Mouse (Mus musculus): ENCODE data around the gene Tmpo.
A peak's percentile ranks its signal among the peaks of the same experiment; 100 is the strongest.

Gene Tmpo

DNA sequence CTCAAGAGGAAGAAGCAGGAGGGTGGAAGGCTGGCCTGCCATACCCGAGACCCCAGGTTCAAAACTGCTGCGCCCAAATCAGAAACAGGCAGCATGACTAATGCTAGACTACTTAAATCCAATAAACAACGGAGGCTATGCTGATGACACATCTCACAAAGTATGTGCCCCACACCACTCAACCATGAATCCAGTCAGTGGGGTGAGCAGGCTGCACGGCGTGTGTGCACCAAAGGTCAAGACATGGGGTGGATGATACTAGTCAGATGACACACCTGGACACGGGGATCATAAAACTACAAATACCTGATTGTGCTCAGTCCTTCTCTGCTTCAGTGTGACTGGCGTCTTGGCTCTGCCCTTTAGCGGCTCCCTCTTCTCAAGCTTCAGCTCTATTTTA lies 22.7 kb downstream of the Tmpo start:
- peak; percentile 89 for DNase-seq (ENCODE audit: low read depth)

DNA sequence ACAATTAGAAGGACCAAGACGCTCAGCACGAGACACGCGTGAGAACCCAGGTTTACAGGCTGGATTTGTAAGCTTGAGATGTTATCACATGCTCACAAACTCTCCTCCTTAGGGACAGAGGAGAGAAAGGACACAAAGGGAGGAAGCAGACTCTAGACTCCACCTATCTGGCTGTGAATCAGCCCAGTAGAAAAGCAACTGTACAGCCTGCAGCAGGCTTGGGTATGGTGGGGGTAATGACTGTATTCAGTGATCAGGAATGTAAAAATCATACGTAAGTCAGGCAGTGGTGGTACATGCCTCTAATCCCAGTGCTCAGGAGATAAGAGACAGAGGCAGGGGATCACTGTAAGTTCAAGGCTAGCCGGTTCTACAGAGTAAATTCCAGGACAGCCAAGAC lies 24.8 kb downstream of the Tmpo start:
- peak; percentile 78 for DNase-seq (ENCODE audit: low read depth)

DNA sequence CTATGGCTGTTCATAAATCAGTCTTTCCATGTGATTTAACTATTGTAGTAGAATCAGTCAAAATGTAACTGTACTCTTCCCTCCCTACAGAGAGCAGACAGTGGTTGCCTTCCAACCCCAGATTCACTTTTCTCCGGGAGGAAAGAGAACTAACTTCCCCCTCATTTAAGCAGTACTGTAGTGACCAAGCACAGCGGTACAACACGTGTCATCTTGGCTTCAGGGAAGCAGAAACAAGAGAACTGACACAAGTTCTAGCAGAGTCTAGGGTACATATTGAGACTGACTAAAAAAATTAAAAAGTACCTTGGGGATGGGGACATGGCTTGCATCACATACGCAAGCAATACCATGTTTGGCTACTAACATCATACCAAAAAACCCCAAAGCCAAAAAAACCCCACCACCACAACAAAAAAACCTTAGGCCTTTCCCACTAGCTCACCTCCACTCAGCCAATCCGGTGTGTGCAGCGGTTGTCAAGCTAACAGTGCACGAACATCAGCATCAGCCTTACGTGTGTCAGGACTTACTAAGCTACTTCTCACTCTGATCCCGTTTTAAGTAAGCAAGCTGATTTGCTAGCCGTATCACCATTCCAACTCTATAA lies 27.1 kb downstream of the Tmpo start:
- DNase-seq (ENCODE audit: low read depth): no peak

DNA sequence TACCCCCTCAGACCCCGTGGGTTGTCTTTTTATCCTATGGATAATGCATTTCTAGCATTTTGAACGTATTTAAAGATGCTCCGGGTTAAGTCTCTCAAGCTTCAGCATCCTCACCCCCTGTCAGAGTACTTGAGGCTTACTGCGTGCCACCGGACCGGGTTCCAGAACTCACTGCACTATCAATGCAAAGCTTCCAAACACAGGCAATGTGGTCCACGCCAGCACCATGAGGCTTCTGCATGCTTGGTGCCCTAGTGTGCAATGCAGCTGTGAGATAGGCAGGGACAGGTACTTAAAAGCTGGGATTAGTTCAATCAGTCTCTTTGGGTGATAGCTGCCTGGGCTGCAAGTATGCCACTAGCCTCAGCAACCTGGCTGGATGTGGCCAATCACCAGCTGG lies 35.7 kb downstream of the Tmpo start:
- DNase-seq (ENCODE audit: low read depth): no peak

DNA sequence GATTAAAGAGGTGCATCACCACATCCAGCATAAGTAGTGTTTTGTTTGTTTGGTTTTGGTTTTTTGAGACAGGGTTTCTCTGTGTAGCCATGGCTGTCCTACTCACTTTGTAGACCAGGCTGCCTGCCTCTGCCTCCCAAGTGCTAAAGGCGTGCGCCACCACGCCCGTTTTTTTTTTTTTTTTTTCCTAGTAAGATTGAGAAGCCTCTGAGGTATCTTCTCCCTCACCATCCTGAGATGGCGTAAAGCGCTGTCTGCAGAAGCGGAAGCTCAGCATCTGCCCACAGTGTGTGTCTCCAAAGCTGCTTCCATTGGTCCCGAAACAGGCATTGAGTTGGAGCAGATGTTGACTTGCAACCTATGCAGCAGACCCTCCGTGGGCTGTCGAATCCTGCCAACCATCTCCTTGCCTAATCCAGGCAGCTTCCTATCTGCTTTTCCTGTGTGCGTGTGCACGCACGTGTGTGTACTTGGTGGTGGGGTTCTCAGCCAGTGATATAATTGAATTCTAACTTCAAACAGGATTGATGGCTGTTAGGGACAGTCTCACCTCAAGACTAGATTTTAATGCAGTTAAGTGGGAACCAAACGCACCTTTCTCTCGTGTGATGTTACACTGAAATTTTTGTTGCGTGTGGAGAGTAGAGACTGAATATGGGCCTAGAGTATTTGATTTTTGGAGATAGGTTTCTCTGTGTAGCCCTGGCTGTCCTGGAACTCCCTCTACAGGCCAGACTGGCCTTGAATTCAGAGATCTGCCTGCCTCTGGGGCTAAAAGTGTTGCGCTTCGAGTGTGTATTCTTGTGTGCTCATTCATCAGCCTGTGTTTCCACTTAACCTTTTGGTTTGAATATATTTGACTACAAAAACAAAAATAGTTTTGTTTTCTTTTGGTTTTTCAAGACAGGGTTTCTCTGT lies 37.5 kb downstream of the Tmpo start:
- DNase-seq (ENCODE audit: low read depth): no peak

DNA sequence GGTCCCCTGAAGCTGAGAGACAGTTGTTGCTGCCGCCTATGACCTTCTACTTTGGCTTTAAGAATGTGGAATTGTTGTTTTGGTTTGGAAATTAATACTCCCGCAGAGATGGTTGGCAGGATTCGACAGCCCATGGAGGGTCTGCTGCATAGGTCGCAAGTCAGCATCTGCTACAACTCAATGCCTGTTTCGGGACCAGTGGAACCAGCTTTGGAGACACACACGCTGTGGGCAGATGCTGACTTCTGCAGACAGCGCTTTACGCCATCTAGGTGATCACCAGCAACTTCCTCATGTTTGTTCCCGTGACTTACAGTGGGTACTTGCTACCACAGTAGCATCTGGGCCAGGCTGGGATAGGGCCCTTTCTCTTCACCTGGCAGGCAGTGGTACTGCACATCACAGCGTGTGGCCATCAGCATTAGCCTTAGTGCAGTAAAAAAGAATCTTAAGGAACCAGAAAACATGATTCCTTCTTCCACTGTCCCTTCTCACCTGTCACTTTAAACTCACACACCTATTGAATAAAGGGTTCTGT lies 38.4 kb downstream of the Tmpo start:
- DNase-seq (ENCODE audit: low read depth): no peak

DNA sequence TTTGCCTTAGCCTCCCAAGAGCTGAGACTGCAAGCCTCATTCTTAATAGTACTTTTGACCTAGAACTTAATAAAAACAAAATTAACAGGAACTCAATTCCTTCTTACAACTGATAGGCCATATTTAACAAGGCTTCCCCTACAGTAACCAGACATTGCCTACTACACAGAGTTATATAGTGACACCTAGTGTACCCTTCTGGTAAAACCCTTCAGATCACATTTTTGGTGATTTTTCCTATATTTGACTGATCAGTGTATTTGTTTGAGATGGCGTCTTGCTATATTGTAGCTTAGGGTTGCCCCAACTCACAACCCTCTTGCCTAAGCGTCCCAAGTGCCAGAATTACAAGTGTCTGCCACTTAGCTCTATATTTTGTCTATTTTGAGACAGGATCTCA lies 39.6 kb downstream of the Tmpo start:
- DNase-seq (ENCODE audit: low read depth): peak; percentile 85

DNA sequence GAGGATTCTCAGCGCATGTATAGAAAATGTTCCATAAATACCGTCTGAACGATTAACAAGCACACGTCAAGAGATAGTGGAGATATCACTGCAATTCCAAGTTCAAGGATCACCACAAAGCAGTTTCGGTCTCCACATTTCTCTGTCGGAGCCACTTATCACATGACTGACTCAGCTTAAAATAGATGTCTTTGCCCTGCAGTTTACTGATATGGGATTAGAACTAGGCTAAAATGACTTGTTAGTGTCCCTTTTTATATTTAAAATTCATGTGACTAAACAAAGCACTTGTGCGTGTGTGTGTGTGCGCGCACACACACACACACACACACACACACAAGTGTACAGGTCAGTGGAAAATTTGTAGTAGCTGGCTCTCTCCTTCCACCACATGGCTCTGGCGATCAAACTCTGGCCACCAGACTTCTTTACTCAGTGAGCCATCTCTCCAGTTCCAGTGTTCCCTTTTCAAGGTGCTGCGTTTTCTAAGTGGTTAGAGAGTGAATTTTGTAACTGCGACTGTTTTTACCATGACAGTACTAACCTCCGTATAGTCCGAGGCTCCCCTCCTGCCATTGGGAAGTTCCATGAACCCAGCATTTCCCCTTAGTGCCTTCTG lies 41.9 kb downstream of the Tmpo start:
- no peak for DNase-seq (ENCODE audit: low read depth)

DNA sequence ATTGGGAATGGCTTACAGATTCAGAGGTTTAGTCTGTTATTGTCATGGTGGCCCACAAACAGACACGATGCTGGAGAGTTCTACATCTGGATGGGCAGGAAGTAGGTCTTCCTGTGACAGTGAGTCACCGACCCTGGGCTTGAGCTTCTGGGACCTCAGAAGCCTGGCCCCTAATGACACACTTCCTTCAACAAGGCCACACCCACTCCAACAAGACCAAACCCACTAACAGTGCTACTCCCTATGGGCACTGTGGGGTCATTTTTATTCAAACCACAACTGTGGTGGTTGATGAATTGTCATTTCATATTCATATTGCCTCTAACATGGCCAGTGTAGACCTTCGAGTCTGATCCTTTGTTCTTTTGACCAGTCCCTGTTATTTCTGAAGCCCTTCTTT lies 42.8 kb downstream of the Tmpo start:
- DNase-seq (ENCODE audit: low read depth): peak; percentile 44

DNA sequence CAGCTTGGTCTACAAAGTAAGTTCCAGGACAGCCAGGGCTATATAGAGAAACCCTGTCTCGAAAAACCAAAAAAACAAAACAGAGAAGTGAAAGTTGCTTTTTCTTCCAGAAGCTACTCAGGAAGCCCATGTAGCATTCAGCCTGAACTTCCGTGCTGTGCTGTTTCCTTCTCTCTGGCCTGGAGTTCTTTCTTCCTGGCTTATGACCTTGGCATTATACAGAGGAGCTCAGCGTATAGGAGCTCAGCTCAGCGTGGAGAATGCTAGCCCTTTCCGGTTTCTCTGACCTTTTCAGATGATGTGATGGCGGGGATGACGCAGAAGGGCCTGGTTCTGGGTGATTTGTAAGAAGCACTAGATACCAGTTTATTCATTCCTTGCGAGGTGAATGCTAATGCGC lies 43.7 kb downstream of the Tmpo start:
- no peak for DNase-seq (ENCODE audit: low read depth)

DNA sequence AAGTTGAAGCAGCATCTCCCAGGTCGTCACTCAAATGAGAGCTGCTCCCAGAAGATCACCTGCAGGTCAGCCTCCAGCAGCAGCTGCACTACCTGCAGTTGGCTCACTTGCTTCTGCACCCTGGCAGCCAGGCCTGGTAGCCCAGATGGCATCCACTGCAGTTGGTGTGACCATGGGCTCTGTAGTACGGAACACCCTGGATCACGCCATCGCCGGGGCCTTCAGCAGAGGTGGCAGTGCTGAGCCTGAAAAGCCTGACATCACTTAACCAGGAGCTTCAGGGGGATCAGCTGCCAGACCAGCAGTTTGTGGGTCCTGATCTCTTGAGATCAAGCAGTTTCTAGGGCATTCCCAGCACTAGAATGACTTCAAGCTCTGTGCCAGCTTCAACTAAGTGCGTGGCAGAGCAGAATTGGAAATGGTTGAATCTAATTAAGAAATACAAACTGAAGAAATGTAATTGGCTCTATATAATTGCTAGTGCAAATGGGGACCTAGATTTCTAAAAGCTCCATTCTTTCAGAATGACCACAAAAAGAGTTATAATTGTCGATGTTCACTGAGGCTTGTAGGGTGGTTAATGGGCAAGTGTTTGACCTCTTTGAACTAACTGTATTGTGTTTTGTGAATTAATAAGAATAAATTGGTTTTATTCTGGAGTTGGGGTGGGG lies 45.7 kb downstream of the Tmpo start:
- DNase-seq (ENCODE audit: low read depth): no peak

DNA sequence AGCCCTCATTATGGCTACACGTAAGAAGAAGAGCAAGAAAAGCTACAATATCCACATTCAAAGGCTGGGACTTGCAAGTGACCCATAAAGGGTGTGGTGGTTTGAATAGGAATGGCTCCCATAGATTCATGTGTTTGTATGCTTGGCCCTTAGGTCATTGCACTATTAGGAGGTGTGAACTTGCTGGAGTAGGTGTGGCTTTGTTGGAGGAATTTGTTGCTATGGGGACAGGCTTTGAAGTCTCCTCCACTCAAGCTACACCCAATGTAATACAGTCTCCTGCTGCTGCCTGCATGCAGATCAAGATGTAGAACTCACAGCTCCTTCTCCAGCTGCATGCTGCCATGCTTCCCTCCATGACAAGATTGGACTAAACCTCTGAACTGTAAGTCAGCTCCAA lies 49.5 kb downstream of the Tmpo start:
- DNase-seq (ENCODE audit: low read depth): no peak

DNA sequence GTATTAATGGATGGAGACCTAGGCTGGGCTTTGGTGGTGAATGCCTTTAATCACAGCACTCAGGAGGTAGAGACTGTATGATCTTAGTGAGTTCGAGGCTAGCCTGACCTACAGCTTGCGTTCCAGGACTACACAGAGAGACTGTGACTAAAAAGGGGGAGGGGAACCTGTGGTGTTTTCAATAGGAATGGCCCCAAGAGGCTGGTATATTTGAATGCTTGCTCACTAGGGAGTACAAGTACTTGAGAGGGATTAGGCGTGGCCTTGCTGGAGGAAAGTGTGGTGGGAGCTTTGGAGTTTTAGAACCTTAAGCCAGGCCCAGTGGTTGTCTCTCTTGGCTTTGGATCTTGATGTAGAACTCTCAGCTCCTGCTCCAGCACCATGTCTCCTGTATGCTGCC lies 50.3 kb downstream of the Tmpo start:
- DNase-seq (ENCODE audit: low read depth): no peak

DNA sequence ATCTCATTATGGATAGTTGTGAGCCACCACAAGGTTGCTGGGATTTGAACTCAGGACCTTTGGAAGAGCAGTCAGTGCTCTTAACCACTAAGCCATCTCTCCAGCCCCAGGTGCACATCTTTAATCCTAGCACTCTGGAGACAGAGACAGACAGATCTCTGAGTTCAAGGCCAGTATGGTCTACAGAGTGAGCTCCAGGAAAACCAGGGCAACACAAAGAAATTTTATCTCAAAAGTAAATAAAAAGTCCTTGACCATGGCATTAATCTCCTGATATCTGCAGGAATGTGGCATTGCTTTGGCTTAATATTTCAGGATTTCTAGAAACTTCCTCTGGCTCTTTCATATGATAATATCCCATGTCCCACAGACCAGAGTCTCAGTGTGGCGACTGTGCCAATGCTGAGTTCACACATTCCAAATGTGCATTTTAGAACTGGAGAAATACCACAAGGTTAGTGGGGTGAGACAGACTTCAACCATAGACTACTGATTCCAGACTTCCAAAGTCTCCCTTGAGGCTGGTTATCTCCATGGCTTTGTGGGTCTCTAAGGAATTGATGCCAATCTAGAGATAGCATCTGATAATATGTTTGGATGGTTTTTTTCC lies 52.5 kb downstream of the Tmpo start:
- no peak for DNase-seq (ENCODE audit: low read depth)

DNA sequence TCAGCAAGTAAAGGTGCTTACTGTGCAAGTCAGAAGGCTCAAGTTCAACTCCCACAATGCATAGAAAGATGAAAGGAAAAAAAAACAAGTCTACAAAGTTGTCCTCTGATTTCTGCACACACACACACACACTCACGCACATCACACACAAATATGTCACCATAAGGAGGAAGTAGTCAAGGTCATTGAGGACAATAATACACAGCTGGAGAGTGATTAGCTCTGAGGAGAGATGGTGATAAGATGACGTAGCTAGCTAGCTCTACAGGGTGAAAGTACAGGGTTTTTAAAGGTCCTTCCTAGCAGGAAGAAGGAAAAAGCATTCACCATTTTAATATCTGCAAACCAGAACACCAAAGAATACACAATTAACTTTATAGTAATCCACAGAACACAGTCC lies 53.7 kb downstream of the Tmpo start:
- no peak for DNase-seq (ENCODE audit: low read depth)

DNA sequence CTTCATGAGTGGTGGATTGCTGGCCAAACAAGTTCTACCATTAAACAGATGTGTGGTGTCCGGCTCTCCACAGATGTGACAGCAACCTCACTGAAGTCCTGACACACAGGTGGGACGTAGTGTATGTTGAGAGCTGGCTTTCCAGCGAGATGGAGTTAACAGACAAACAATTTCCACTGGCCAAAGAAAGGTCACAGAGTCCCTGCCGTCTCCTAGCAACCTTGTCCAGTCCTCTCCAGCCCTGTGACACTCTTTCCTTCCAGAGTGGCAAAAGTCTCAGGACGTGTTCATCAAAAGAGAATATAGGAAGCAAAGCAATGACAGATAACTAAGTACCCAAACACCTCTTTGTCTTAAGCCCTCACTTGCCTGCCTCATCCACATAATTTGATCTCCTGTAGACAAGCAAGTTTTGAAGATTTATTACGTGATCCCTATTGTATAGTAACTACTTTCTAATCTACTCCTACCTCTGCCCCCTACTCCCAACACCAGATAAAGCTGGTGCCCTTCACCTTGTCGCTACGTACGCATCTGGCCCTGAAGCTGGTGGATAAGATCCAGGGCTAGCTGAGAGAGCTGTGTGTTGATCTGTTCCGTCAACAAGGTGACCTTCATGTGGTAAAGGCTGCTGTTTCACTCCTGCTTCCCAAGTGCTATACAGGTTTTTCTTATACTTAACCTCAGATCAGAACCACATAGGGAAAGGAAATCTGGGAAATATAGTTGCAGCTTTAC lies 54.3 kb downstream of the Tmpo start:
- no peak for DNase-seq (ENCODE audit: low read depth)

DNA sequence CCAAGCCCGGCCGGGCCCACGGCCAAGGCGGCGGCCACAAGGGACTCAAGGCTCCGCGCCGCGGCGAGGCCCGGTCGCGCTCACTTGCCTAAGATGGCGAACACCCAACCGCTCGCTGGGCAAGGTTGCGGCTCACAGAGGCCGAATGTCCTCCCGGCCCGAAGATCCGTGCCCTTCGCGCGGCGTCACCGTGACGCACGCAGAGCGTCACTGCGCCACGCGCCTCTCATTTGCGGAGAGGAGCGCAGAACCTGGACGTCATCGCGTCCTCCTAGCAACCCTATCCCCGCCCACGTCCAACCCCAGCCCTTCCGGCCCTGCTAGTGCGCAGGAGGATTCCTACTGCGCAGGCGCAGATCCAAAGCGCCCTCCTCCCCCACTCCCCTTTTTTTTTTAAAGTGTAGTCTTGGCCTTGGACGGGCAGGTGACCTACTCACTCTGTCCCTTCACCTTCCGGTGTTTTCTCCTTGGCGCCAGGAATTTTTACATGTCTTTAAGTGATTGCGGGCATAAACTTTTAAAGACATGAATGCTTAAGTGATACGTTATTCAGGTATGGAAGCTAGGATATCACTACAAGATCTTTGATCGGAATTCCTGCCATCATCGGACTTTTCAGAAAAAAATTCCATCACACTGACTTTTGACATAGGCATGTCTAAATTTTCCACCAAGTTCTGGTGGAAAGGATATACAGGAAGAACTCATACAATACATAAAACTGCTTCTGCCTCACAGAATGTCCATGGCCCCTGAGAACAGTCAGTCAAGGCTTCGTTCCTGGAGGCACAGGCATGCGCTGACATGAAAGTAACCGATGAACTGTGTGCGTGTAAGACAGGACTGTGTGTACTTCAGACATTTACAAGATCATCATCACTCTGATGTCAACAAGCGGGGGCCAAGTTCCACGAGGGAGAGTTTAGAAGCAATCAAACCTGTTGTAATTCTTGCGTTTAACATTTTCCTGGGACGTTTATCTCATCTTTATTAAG lies 57.0 kb downstream of the Tmpo start, which contains the start of gene Slc25a3:
Gene Slc25a3, minus strand, starts transcription at position 232 of the 995 bp plus-strand sequence.
- peak; percentile 100 for DNase-seq (ENCODE audit: low read depth)

DNA sequence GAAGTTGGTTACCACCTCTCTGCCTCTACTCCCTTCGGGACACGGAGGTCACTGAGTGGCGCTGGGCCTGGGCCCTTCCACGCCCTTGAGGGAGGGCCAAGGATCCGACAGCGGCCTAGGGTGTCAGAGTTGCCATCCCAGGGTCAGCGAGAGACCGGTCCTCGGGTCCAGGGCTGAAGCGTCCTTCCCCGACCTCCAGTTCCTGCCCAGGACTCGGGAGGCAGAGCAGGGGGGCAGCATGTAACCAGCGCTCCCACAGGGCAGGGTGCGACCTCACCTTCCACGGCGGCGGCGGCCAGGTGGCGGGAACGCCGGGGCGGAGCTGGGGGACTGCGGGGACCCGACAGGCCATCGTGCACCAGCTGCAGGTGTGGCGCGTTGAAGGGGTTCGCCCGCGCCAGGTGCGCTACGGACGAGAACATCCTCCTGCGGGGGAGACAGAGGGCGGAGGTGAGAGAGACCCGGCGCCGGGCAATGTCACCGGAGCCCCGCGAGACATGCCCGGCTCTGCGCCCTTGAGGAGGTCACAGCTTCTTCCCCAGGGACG lies 57.8 kb downstream of the Tmpo start:
- peak; percentile 45 for DNase-seq (ENCODE audit: low read depth)

DNA sequence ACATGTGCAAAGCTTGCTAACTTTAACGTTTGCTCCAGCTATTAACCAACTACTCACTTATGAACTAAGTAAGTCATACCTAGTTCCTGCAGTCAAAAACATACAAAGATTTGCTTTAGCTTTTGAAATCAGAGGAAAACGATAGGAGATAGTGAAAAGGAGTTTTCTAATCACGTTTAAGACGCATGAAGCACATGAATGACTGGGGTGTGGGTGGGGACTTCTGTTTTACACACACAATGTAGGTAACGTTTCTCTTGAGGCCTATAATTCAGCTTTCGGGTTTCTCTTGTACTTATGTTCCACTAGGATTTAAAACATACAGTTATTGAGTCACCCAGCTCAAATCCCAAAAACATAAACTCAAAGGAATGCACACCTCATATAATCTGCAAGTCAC lies 58.5 kb downstream of the Tmpo start:
- DNase-seq (ENCODE audit: low read depth): peak; percentile 26

DNA sequence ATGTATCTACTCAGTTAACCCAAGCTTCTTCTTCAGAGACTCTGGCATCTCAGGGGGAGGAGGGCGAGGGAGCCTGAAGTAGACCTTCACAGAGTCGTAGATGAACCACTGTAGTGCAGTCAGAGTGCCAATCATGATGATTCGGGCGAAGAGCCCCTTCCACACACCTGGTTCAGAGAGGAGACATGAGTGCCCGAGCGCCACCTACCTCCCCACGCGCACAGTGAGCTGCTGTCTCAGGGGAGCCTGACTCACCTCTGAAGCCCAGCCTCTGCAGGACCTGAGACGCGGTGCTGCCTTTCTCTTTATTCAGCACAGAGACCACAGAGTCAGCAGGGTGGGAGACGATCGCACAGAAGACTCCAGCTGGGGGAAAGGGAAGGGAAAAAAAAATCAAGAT lies 64.2 kb downstream of the Tmpo start:
- no peak for DNase-seq (ENCODE audit: low read depth)

Data from NIH3T3 (cell line).